Mouse (Mus musculus): Measurements from ENCODE around the gene P3h2.

- TF ChIP-seq POLR2A (IDR thresholded peaks at IDR 0.05; ENCODE audit: low read depth, low read length) (no peak), CTCF (IDR thresholded peaks at IDR 0.05; ENCODE audit: borderline replicate concordance, insufficient read depth, low read length) (no peak)
Observed at GRCm38 (mm10) chr16:25956831-25957230, 148.8 kb downstream of the P3h2 start.

Data from embryonic fibroblast, embryonic 13.5 days (primary cell).